Mouse (Mus musculus) CH12.LX (cell line): ENCODE results near the gene Gabrb3. TPM values are rescaled to one million over a fixed set of nuclear protein-coding genes. Genes with fewer than 3 reads are reported as not detected.

ENCODE experiments used
- DNase-seq: peaks from one replicate; pipeline ENCODE4 v3.0.0-alpha.2; 2013; ENCODE audit errors: extremely low read depth
- H3K27ac ChIP-seq: 2 replicates; pipeline ENCODE4 v1.5.1; 2012; ENCODE audit warnings: low read depth, mild to moderate bottlenecking, control low read depth, moderate library complexity; ENCODE audit not compliant: insufficient read depth
- H3K27me3 ChIP-seq: replicated peaks from 2 replicates; pipeline ENCODE3; 2012; ENCODE audit warnings: inconsistent platforms
- H3K36me3 ChIP-seq, 2 experiments: replicated peaks in 1 of 2; 2 replicates each; pipeline versions ENCODE3 to v1.6.1; 2012; ENCODE audit warnings: inconsistent platforms in 1 of 2, low read length in 1 of 2, mild to moderate bottlenecking in 1 of 2, mixed read lengths in 1 of 2, moderate library complexity in 1 of 2; ENCODE audit not compliant: control insufficient read depth in 1 of 2, insufficient read depth in 1 of 2
- H3K4me1 ChIP-seq, 2 experiments: 2 replicates each; pipeline ENCODE4 v1.6.1; 2012; ENCODE audit warnings: inconsistent platforms in 1 of 2, moderate library complexity in 1 of 2; ENCODE audit not compliant: insufficient read depth in 2 of 2, control insufficient read depth in 1 of 2
- H3K4me2 ChIP-seq: 2 replicates; pipeline ENCODE4 v1.6.1; 2012; ENCODE audit warnings: low read depth, mild to moderate bottlenecking, control low read depth; ENCODE audit not compliant: poor library complexity, insufficient read depth, severe bottlenecking
- H3K4me3 ChIP-seq, 3 experiments: fragments of 150-350 bp in 1 of 3; sonication (generic) in 1 of 3; replicated peaks in 1 of 3; 2 replicates each; pipeline versions ENCODE3 to v1.5.1; 2011 to 2012; ENCODE audit warnings: low read depth in 2 of 3, low read length in 2 of 3, mild to moderate bottlenecking in 2 of 3, moderate library complexity in 2 of 3, control low read depth in 1 of 3, improper control_type of control experiment in 1 of 3, inconsistent platforms in 1 of 3, mixed read lengths in 1 of 3; ENCODE audit not compliant: poor library complexity in 1 of 3
- H3K79me2 ChIP-seq: replicated peaks from 2 replicates; pipeline ENCODE4 v1.6.1; 2012; ENCODE audit warnings: mild to moderate bottlenecking, moderate library complexity; ENCODE audit not compliant: control insufficient read depth, poor library complexity, insufficient read depth, severe bottlenecking; ENCODE audit errors: extremely low read depth
- H3K9ac ChIP-seq: 2 replicates; pipeline ENCODE4 v1.6.1; 2012; ENCODE audit warnings: low read depth, mild to moderate bottlenecking, control low read depth, moderate library complexity; ENCODE audit not compliant: insufficient read depth
- H3K9me3 ChIP-seq: replicated peaks from 2 replicates; pipeline ENCODE3; 2012; ENCODE audit warnings: low read length, inconsistent platforms, mixed read lengths
- CTCF ChIP-seq, 2 experiments: IDR thresholded peaks in 1 of 2; conservative IDR thresholded peaks in 1 of 2; 2 replicates each; pipeline ENCODE4 v1.5.1; 2011 to 2012; ENCODE audit warnings: low read depth in 2 of 2, low read length in 2 of 2, improper control_type of control experiment in 1 of 2, inconsistent platforms in 1 of 2, mild to moderate bottlenecking in 1 of 2, moderate library complexity in 1 of 2
- GABPA ChIP-seq: IDR thresholded peaks from 2 replicates; pipeline ENCODE4 v1.6.1; 2012; ENCODE audit warnings: low read depth, low read length, improper control_type of control experiment, inconsistent platforms; ENCODE audit not compliant: insufficient replicate concordance
- JUN ChIP-seq: IDR thresholded peaks from 2 replicates; pipeline ENCODE4 v1.6.1; 2011; ENCODE audit warnings: low read depth, mild to moderate bottlenecking, low read length, improper control_type of control experiment, moderate library complexity; ENCODE audit not compliant: insufficient read depth
- JUND ChIP-seq: conservative IDR thresholded peaks from 2 replicates; pipeline ENCODE4 v1.6.1; 2011; ENCODE audit warnings: low read depth, low read length, improper control_type of control experiment
- MAZ ChIP-seq: IDR thresholded peaks from 2 replicates; pipeline ENCODE4 v1.6.1; 2012; ENCODE audit warnings: low read depth, mild to moderate bottlenecking, inconsistent platforms, low read length, improper control_type of control experiment, moderate library complexity
- MEF2A ChIP-seq: IDR thresholded peaks from 2 replicates; pipeline ENCODE4 v1.6.1; 2014; ENCODE audit warnings: low read depth, mild to moderate bottlenecking, inconsistent platforms, low read length, improper control_type of control experiment, borderline replicate concordance
- MXI1 ChIP-seq: IDR thresholded peaks from 2 replicates; pipeline ENCODE4 v1.6.1; 2011; ENCODE audit warnings: mild to moderate bottlenecking, low read depth, low read length, improper control_type of control experiment
- PAX5 ChIP-seq: IDR thresholded peaks from 2 replicates; pipeline ENCODE4 v1.6.1; 2012; ENCODE audit warnings: low read length, inconsistent platforms, mixed read lengths
- POLR2A ChIP-seq: IDR thresholded peaks from 2 replicates; pipeline ENCODE4 v1.6.1; 2011; ENCODE audit warnings: low read depth, mild to moderate bottlenecking, improper control_type of control experiment, low read length
- POLR2AphosphoS2 ChIP-seq: IDR thresholded peaks from 2 replicates; pipeline ENCODE4 v1.6.1; 2011; ENCODE audit warnings: low read depth, low read length, improper control_type of control experiment
- RAD21 ChIP-seq: IDR thresholded peaks from 2 replicates; pipeline ENCODE4 v1.6.1; 2011; ENCODE audit warnings: low read depth, mild to moderate bottlenecking, low read length, improper control_type of control experiment, moderate library complexity
- RCOR1 ChIP-seq: conservative IDR thresholded peaks from 2 replicates; pipeline ENCODE4 v1.6.1; 2012; ENCODE audit warnings: low read depth, mild to moderate bottlenecking, inconsistent platforms, low read length, improper control_type of control experiment
- SIN3A ChIP-seq: IDR thresholded peaks from 2 replicates; pipeline ENCODE4 v1.6.1; 2012; ENCODE audit warnings: low read length, improper control_type of control experiment, inconsistent platforms
- SMC3 ChIP-seq: IDR thresholded peaks from 2 replicates; pipeline ENCODE4 v1.6.1; 2011; ENCODE audit warnings: low read depth, low read length, improper control_type of control experiment
- TBP ChIP-seq: conservative IDR thresholded peaks from 2 replicates; pipeline ENCODE4 v1.6.1; 2011; ENCODE audit warnings: low read depth, low read length, improper control_type of control experiment
- TCF12 ChIP-seq: IDR thresholded peaks from 2 replicates; pipeline ENCODE4 v1.6.1; 2014; ENCODE audit warnings: low read depth, mild to moderate bottlenecking, inconsistent platforms, low read length, improper control_type of control experiment
- USF1 ChIP-seq: IDR thresholded peaks from 2 replicates; pipeline ENCODE4 v1.6.1; 2014; ENCODE audit warnings: low read depth, mild to moderate bottlenecking, inconsistent platforms, low read length, improper control_type of control experiment
- USF2 ChIP-seq: conservative IDR thresholded peaks from 2 replicates; pipeline ENCODE4 v1.6.1; 2011; ENCODE audit warnings: low read depth, low read length, improper control_type of control experiment
- ZC3H11A ChIP-seq: IDR thresholded peaks from 2 replicates; pipeline ENCODE4 v1.6.1; 2012; ENCODE audit warnings: low read depth, mild to moderate bottlenecking, inconsistent platforms, low read length, improper control_type of control experiment
- ZKSCAN1 ChIP-seq: IDR thresholded peaks from 2 replicates; pipeline ENCODE4 v1.6.1; 2012; ENCODE audit warnings: low read depth, inconsistent platforms, low read length, improper control_type of control experiment, borderline replicate concordance
- dilution Hi-C: fragments of 300-500 bp; cut with MboI; formaldehyde crosslinking; loops from 2 replicates; pipeline ENCODE4 v1.14.3; 2020; ENCODE audit warnings: low sequenced_read_pairs; ENCODE audit not compliant: extremely low pct_unique_long_range_greater_than_20kb, extremely low pct_ligation_motif_present
- in situ Hi-C: fragments of 300-500 bp; cut with MboI; formaldehyde crosslinking; loops from 3 replicates; pipeline ENCODE4 v1.14.3; 2019; ENCODE audit warnings: low sequenced_read_pairs, low pct_ligation_motif_present, low pct_unique_long_range_greater_than_20kb, mixed read lengths
- polyA plus RNA-seq: library from polyadenylated mRNA; unstranded; fragments of >175 nt; gene quantifications from 2 replicates; pipeline ENCODE4 v1.2.1, GENCODE M21; 2012; ENCODE audit warnings: low read depth; ENCODE audit not compliant: insufficient read length
- total RNA-seq, 2 experiments: library from RNA; depleted of rRNA; stranded (reverse); fragments of 300-350 nt in 1 of 2; fragments of >200 nt in 1 of 2; gene quantifications; 2 replicates each; pipeline ENCODE4 v1.2.3; 2012 to 2014

The Gabrb3 gene
- total and polyA plus RNA-seq, 3 experiments = not detected

GRCm38 (mm10) chr7:57620036-57620435, 200.5 kb downstream of the Gabrb3 start:
- dilution Hi-C loops = no loop called here
- DNase-seq = no peak

GRCm38 (mm10) chr7:57623718-57624117, 204.2 kb downstream of the Gabrb3 start:
- TF ChIP-seq SMC3 = no peak
- Histone ChIP-seq H3K9me3 (peaks cover 45% of the 10 kb centered on the region), H3K27ac (no peak overlapping the region), H3K27me3 (no peaks in the 10 kb centered on the region), H3K79me2 (no peaks in the 10 kb centered on the region), H3K4me2 (no peak overlapping the region), H3K9ac (no peak overlapping the region), H3K36me3 (no peaks in the 10 kb centered on the region), H3K4me1 (no peaks in the 10 kb centered on the region), H3K4me3 (no peak overlapping the region)
- DNase-seq = no peak
- in situ Hi-C loops (no loop called here), dilution Hi-C loops (no loop called here)

More at GRCm38 (mm10) chr7:57620036-57620435, 200.5 kb downstream of the Gabrb3 start:
- no peaks in the 10 kb centered on the region for H3K4me1 ChIP-seq
- H3K9ac ChIP-seq = no peak overlapping the region
- H3K4me2 ChIP-seq = no peak overlapping the region
- H3K9me3 ChIP-seq = peaks cover 54% of the 10 kb centered on the region
- no peaks in the 10 kb centered on the region for H3K27me3 ChIP-seq
- in situ Hi-C loops = no loop called here
- no peak overlapping the region for H3K27ac ChIP-seq
- H3K79me2 ChIP-seq = no peaks in the 10 kb centered on the region
- no peaks in the 10 kb centered on the region for H3K36me3 ChIP-seq
- H3K4me3 ChIP-seq = no peak overlapping the region
- TF ChIP-seq JUND (no peak), RCOR1 (no peak), POLR2AphosphoS2 (no peak), MAZ (no peak), RAD21 (no peak), SMC3 (no peak), GABPA (no peak), PAX5 (no peak), MEF2A (no peak), MXI1 (no peak), USF2 (no peak), TBP (no peak), SIN3A (no peak), JUN (no peak), ZC3H11A (no peak)

- no peak for DNase-seq
- Histone ChIP-seq H3K4me1 (no peaks in the 10 kb centered on the region), H3K27ac (no peak overlapping the region), H3K4me2 (no peak overlapping the region), H3K9ac (no peak overlapping the region), H3K27me3 (no peaks in the 10 kb centered on the region)
- dilution Hi-C loops (no loop called here), in situ Hi-C loops (no loop called here)
- TF ChIP-seq CTCF (conservative IDR thresholded peaks at IDR 0.05 in 1 of 2, IDR thresholded peaks at IDR 0.05 in 1 of 2; ENCODE audit: low read depth in 2 of 2, low read length in 2 of 2) = no peak
- TF ChIP-seq RCOR1 = no peak
- no peak for TF ChIP-seq TCF12
- TF ChIP-seq MAZ = no peak
- TF ChIP-seq ZKSCAN1 = no peak
- TF ChIP-seq JUND = no peak
- TF ChIP-seq POLR2A = no peak
- no peak for TF ChIP-seq SIN3A
- TF ChIP-seq PAX5 = no peak
- TF ChIP-seq USF1 = no peak
- TF ChIP-seq, all 38 proteins: peak for 0
- no peak overlapping the region for H3K4me3 ChIP-seq
- no peaks in the 10 kb centered on the region for H3K36me3 ChIP-seq
- H3K79me2 ChIP-seq = no peaks in the 10 kb centered on the region
- H3K9me3 ChIP-seq = peaks cover 31% of the 10 kb centered on the region
These were observed 215.5 kb downstream of the Gabrb3 start for GRCm38 (mm10) chr7:57635026-57635425.
